Mouse (Mus musculus) ES-Bruce4 (cell line): ENCODE measurements at regions not wholly inside any gene's neighbourhood (a gene's known extent, or its start where the extent isn't known, plus 50 kb on each side); places are given as distances from the start of the nearest gene placed in this dataset.

Experiments used
- H3K27ac ChIP-seq: 2 replicates; pipeline ENCODE4 v1.5.1; 2012; ENCODE audit warnings: low read length, inconsistent platforms; ENCODE audit not compliant: insufficient read depth
- H3K27me3 ChIP-seq: 2 replicates; pipeline ENCODE4 v1.6.1; 2012; ENCODE audit warnings: mild to moderate bottlenecking, low read length, inconsistent platforms; ENCODE audit not compliant: control insufficient read depth, poor library complexity, insufficient read depth, severe bottlenecking
- H3K36me3 ChIP-seq: 2 replicates; pipeline ENCODE4 v1.6.1; 2012; ENCODE audit warnings: inconsistent platforms, mild to moderate bottlenecking, low read length, moderate library complexity; ENCODE audit not compliant: control insufficient read depth, poor library complexity, insufficient read depth, severe bottlenecking
- H3K4me1 ChIP-seq: one replicate; pipeline ENCODE4 v1.8.1; 2011; ENCODE audit warnings: low read length; ENCODE audit not compliant: control insufficient read depth, insufficient read depth
- H3K4me3 ChIP-seq: 2 replicates; pipeline ENCODE4 v1.5.1; 2011; ENCODE audit warnings: low read depth, mild to moderate bottlenecking, low read length
- H3K9ac ChIP-seq: 2 replicates; pipeline ENCODE4 v1.6.1; 2012; ENCODE audit warnings: low read depth, mild to moderate bottlenecking, inconsistent platforms; ENCODE audit not compliant: poor library complexity, severe bottlenecking
- H3K9me3 ChIP-seq: replicated peaks from 2 replicates; pipeline ENCODE4 v1.6.1; 2012; ENCODE audit warnings: mild to moderate bottlenecking, low read length, inconsistent platforms; ENCODE audit not compliant: control insufficient read depth, poor library complexity, insufficient read depth, severe bottlenecking
- CTCF ChIP-seq: IDR thresholded peaks from one replicate; pipeline ENCODE4 v1.8.1; 2011; ENCODE audit warnings: low read depth, low read length
- EP300 ChIP-seq: IDR thresholded peaks from 2 replicates; pipeline ENCODE4 v1.6.1; 2011; ENCODE audit warnings: low read depth, low read length; ENCODE audit not compliant: insufficient read depth
- POLR2A ChIP-seq: IDR thresholded peaks from one replicate; pipeline ENCODE4 v1.8.1; 2011; ENCODE audit warnings: low read length; ENCODE audit not compliant: insufficient read depth

GRCm38 (mm10) chrX:12288562-12289117 is 128.5 kb upstream of the Bcor start:
- H3K27ac ChIP-seq: peak overlapping the region; percentile 54; the same call in 1 of the 2 replicates
- H3K9me3 ChIP-seq: no peaks in the 10 kb centered on the region
- no peaks in the 10 kb centered on the region for H3K36me3 ChIP-seq
- H3K4me3 ChIP-seq: no peak overlapping the region
- H3K4me1 ChIP-seq: peaks cover 8% of the 10 kb centered on the region
- H3K27me3 ChIP-seq: no peaks in the 10 kb centered on the region
- no peak overlapping the region for H3K9ac ChIP-seq
- TF ChIP-seq CTCF (no peak), EP300 (no peak), POLR2A (no peak)

- H3K27me3 ChIP-seq: no peaks in the 10 kb centered on the region
- H3K27ac ChIP-seq: no peak overlapping the region
- H3K36me3 ChIP-seq: no peaks in the 10 kb centered on the region
- no peak overlapping the region for H3K4me3 ChIP-seq
- H3K4me1 ChIP-seq: peaks cover 7% of the 10 kb centered on the region
- no peaks in the 10 kb centered on the region for H3K9me3 ChIP-seq
- TF ChIP-seq POLR2A (no peak), CTCF (no peak), EP300 (no peak)
- no peak overlapping the region for H3K9ac ChIP-seq
These were observed 133.0 kb upstream of the Bcor start for GRCm38 (mm10) chrX:12293146-12293545.

GRCm38 (mm10) chrX:12294452-12294851 is 134.3 kb upstream of the Bcor start:
- Histone ChIP-seq H3K4me3 (no peak overlapping the region), H3K27ac (no peak overlapping the region), H3K9me3 (no peaks in the 10 kb centered on the region), H3K9ac (no peak overlapping the region), H3K4me1 (peaks cover 1% of the 10 kb centered on the region), H3K27me3 (no peaks in the 10 kb centered on the region), H3K36me3 (no peaks in the 10 kb centered on the region)
- TF ChIP-seq EP300 (no peak), POLR2A (no peak), CTCF (no peak)

GRCm38 (mm10) chrX:12294941-12295340 is 134.8 kb upstream of the Bcor start:
- no peaks in the 10 kb centered on the region for H3K36me3 ChIP-seq
- no peak overlapping the region for H3K9ac ChIP-seq
- no peaks in the 10 kb centered on the region for H3K9me3 ChIP-seq
- no peak overlapping the region for H3K27ac ChIP-seq
- TF ChIP-seq POLR2A (no peak), CTCF (no peak), EP300 (no peak)
- peaks cover 1% of the 10 kb centered on the region for H3K4me1 ChIP-seq
- no peak overlapping the region for H3K4me3 ChIP-seq
- H3K27me3 ChIP-seq: no peaks in the 10 kb centered on the region

GRCm38 (mm10) chrX:12296264-12297053 is 136.3 kb upstream of the Bcor start:
- no peak for TF ChIP-seq POLR2A
- no peak for TF ChIP-seq CTCF
- no peak for TF ChIP-seq EP300
- Histone ChIP-seq H3K27me3 (no peaks in the 10 kb centered on the region), H3K9ac (no peak overlapping the region), H3K4me3 (no peak overlapping the region), H3K27ac (no peak overlapping the region), H3K4me1 (peaks cover 1% of the 10 kb centered on the region), H3K9me3 (no peaks in the 10 kb centered on the region), H3K36me3 (no peaks in the 10 kb centered on the region)

GRCm38 (mm10) chrX:12298609-12299008 is 138.5 kb upstream of the Bcor start:
- no peak overlapping the region for H3K9ac ChIP-seq
- no peak for TF ChIP-seq EP300
- no peaks in the 10 kb centered on the region for H3K4me1 ChIP-seq
- no peak overlapping the region for H3K4me3 ChIP-seq
- no peaks in the 10 kb centered on the region for H3K36me3 ChIP-seq
- no peaks in the 10 kb centered on the region for H3K9me3 ChIP-seq
- no peak overlapping the region for H3K27ac ChIP-seq
- H3K27me3 ChIP-seq: no peaks in the 10 kb centered on the region
